Mouse (Mus musculus): ENCODE results near the gene Akap8. TPM values are rescaled to one million over a fixed set of nuclear protein-coding genes. Genes with fewer than 3 reads are reported as not detected.

The Akap8 gene
- polyA plus RNA-seq, 1 experiment from 2014 or later = 62.7 TPM

DNA sequence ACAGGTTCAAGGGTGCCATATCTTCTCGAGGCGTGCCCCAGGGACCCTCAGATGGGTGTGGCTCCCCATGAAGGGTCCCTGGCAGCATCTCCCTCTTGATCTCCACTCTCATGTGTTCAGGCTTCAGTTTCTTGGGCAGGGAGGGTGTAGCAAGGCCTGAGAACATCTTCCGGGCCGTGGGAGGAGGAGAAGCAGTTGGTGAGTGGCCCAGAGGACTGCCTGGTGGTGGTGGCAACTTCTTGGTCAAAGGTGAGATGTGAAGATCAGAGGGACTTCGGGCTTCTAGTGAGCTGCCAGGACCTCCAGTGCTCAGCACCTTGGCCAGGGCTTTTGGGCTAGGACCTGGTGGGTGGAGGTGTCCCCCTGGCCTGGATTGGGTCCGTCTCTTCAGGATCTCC lies 37.9 kb upstream of the Akap8 start:
- peaks cover 14% of the 10 kb centered on the region for H3K4me1 ChIP-seq (ENCODE audit: control insufficient read depth, insufficient read depth, low read length)
- H3K36me3 ChIP-seq (ENCODE audit: control insufficient read depth, insufficient read depth, low read length) = peaks cover 85% of the 10 kb centered on the region
- H3K9ac ChIP-seq (ENCODE audit: low read depth, low read length) = no peak overlapping the region
- no peak overlapping the region for H3K4me2 ChIP-seq (replicated peaks; ENCODE audit: low read depth, low read length)
- no peak overlapping the region for H3K27ac ChIP-seq (ENCODE audit: low read depth, low read length)
- H3K27me3 ChIP-seq (ENCODE audit: control insufficient read depth, insufficient read depth, low read length) = no peaks in the 10 kb centered on the region
- H3K9me3 ChIP-seq (ENCODE audit: control insufficient read depth, low read length) = no peaks in the 10 kb centered on the region
- H3K4me3 ChIP-seq (ENCODE audit: low read length) = no peak overlapping the region
- ATAC-seq (ENCODE audit: low FRiP score, low TSS enrichment) = no peak
- WGBS = 95% methylated on average over 6 of the region's 6 CpGs

DNA sequence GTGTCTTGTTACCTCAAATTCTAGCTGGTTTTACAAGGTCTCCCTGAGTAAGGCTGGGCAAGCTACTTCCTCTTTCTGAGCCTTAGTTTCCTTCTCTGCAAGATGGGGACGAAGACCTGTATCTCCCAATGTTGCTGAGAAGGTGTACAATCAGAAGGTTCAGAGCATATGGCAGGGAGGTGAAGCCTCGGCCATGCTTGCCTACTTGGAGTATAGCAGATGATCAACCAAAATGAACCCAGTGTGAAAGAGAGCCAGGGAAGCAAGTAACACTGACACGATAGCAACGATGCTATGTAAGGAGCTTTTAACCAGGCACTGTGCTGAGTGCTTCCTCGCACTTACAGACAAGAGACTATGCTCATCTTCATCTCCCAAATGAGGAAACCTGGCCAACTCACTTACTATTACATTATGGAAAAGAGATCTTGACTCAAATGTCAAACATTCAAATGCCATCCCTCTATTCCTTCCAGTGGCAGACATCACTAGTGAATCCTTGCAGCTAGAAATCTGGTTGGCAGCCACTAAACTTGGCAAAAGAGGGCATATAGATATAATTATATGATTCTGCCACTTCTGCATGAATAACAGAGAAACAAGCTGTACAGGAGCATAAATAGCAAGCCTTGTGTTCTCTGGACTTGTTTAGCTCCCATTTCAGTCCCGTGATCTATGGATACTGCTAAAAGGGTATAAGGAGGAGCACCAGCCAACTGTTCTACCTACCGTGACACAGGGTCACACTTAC lies 37.3 kb upstream of the Akap8 start:
- H3K36me3 ChIP-seq (ENCODE audit: control insufficient read depth, insufficient read depth, low read length) = peaks cover 91% of the 10 kb centered on the region
- no peak overlapping the region for H3K4me3 ChIP-seq (ENCODE audit: low read length)
- WGBS = 92% methylated on average over 7 of the region's 7 CpGs

DNA sequence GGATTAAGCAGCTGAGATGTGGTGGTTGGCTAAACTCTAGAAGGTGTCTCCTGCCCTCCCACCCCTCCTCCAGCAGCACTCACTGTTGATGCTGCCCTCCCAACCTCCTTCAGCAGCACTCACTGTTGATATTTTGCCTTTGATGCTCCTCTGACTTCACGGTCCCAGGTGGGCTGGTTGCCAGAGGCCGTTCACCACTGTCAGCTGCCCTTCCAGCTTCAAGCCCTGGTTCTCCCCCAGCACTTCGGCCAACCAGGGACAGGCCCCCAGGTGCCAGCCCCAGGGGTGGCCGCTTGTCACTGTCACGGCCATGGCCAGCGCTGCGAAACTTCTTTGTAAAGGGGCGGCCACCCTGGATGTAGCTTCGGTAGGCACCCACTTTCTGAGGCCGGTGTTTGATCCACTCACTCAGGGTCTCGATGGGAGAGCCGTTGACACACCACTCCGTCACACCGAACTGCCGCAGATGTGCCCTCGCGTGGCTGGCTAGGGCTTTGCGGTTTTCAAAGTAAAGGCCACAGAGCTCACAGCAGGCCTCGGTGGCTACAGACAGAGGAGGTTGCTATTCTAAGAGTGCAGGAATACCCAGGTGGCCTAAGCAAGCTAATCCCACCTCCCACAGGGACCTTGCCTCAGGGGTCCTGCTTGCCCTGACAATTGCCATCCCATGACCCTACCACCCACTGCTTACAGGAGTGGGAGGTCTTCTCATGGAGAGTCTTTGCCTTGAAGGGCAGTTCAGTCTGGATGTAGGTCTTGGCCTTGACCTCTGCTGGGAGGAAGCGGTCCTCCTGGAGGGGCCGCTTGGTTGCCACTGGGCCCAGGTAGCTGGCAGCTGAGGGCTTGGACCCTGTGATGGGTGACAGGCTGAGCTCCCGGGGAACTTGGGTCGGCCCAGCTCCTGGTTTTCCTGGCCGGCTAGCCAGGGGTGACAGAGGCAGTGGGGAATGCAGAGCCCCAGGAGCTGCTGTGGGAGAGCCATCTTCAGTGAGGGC lies 36.0 kb upstream of the Akap8 start:
- Histone ChIP-seq H3K27ac (ENCODE audit: low read depth, low read length) (no peak overlapping the region), H3K36me3 (ENCODE audit: control insufficient read depth, insufficient read depth, low read length) (peaks cover 90% of the 10 kb centered on the region), H3K9me3 (ENCODE audit: control insufficient read depth, low read length) (no peaks in the 10 kb centered on the region), H3K27me3 (ENCODE audit: control insufficient read depth, insufficient read depth, low read length) (no peaks in the 10 kb centered on the region), H3K4me1 (ENCODE audit: control insufficient read depth, insufficient read depth, low read length) (no peaks in the 10 kb centered on the region), H3K4me2 (replicated peaks; ENCODE audit: low read depth, low read length) (no peak overlapping the region), H3K4me3 (ENCODE audit: low read length) (no peak overlapping the region), H3K9ac (ENCODE audit: low read depth, low read length) (no peak overlapping the region)
- WGBS = 91% methylated on average over 24 of the region's 24 CpGs
- ATAC-seq (ENCODE audit: low FRiP score, low TSS enrichment) = no peak

More for the DNA sequence above, 37.3 kb upstream of the Akap8 start:
- H3K4me1 ChIP-seq (ENCODE audit: control insufficient read depth, insufficient read depth, low read length) = peaks cover 11% of the 10 kb centered on the region
- H3K27me3 ChIP-seq (ENCODE audit: control insufficient read depth, insufficient read depth, low read length) = no peaks in the 10 kb centered on the region
- H3K9me3 ChIP-seq (ENCODE audit: control insufficient read depth, low read length) = no peaks in the 10 kb centered on the region
- no peak for ATAC-seq (ENCODE audit: low FRiP score, low TSS enrichment)
- H3K4me2 ChIP-seq (replicated peaks; ENCODE audit: low read depth, low read length) = no peak overlapping the region
- H3K27ac ChIP-seq (ENCODE audit: low read depth, low read length) = no peak overlapping the region
- no peak overlapping the region for H3K9ac ChIP-seq (ENCODE audit: low read depth, low read length)

DNA sequence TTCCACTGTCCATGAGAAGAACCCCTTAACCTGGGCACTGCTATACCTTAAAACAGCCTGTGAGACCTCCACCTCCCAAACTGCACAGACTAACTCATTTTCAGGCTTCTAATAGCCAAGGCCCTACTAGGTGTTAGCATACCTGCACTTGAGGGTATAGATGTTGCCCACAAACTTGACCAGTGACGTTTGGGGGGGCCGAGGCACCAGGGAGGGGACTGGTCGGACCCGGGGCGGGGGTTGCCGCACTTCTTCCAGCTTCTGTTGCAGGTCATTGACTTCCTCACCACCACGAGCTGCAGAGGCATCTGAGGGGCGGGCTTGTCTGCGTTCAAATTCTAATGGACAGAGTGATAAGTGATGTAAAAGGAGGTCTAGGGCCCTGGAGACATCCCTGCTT lies 35.2 kb upstream of the Akap8 start:
- Histone ChIP-seq H3K27me3 (ENCODE audit: control insufficient read depth, insufficient read depth, low read length) (no peaks in the 10 kb centered on the region), H3K4me1 (ENCODE audit: control insufficient read depth, insufficient read depth, low read length) (no peaks in the 10 kb centered on the region), H3K4me2 (replicated peaks; ENCODE audit: low read depth, low read length) (no peak overlapping the region), H3K36me3 (ENCODE audit: control insufficient read depth, insufficient read depth, low read length) (peaks cover 82% of the 10 kb centered on the region), H3K4me3 (ENCODE audit: low read length) (no peak overlapping the region), H3K9me3 (ENCODE audit: control insufficient read depth, low read length) (no peaks in the 10 kb centered on the region), H3K27ac (ENCODE audit: low read depth, low read length) (no peak overlapping the region), H3K9ac (ENCODE audit: low read depth, low read length) (no peak overlapping the region)
- ATAC-seq (ENCODE audit: low FRiP score, low TSS enrichment) = no peak
- 88% methylated on average over 9 of the region's 9 CpGs for WGBS

DNA sequence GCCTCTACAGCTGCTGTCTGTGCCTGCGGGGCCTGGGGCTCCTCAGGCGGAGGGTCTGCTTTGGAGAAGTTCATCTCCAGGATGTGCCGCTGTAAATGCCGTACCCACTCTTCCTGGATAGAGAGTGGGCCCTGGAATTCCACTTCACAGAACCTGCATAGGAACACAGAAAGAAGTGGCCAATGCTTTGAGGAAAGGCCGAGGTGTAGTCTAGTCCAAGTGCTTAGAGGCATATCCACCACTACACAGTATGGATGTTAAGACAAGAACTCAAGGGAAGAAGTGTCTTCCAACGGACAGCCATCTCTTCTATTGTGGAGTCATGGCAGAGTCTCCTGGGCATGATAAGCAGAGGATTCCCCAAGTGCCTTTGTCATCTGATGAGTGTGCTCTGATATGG lies 34.0 kb upstream of the Akap8 start:
- H3K4me1 ChIP-seq (ENCODE audit: control insufficient read depth, insufficient read depth, low read length) = no peaks in the 10 kb centered on the region
- WGBS = 91% methylated on average over 6 of the region's 6 CpGs
- H3K27me3 ChIP-seq (ENCODE audit: control insufficient read depth, insufficient read depth, low read length) = no peaks in the 10 kb centered on the region
- no peak overlapping the region for H3K4me3 ChIP-seq (ENCODE audit: low read length)
- H3K36me3 ChIP-seq (ENCODE audit: control insufficient read depth, insufficient read depth, low read length) = peaks cover 71% of the 10 kb centered on the region
- H3K27ac ChIP-seq (ENCODE audit: low read depth, low read length) = no peak overlapping the region
- no peaks in the 10 kb centered on the region for H3K9me3 ChIP-seq (ENCODE audit: control insufficient read depth, low read length)
- H3K9ac ChIP-seq (ENCODE audit: low read depth, low read length) = no peak overlapping the region
- ATAC-seq (ENCODE audit: low FRiP score, low TSS enrichment) = no peak
- H3K4me2 ChIP-seq (replicated peaks; ENCODE audit: low read depth, low read length) = no peak overlapping the region

DNA sequence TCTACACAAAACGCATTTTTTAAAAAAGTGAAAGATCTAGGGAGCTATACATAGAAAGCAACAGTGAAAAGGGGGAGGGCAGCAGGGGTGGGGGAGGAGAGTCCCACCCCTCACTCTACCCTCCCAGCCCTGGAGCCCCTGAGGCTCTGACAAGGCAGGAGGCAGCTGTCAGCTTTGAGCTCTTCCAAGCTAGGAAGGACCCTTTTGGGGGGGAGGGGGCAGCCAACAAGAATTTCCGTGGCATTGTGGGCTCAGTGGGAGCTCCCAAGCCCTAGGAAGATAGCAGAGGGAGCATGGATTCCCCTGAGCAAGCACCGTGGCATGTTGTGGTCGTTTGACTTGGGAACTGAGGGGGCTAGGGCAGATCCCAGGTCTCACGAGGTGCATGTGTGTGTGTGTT lies 33.2 kb upstream of the Akap8 start:
- Histone ChIP-seq H3K4me3 (ENCODE audit: low read length) (no peak overlapping the region), H3K9me3 (ENCODE audit: control insufficient read depth, low read length) (no peaks in the 10 kb centered on the region), H3K9ac (ENCODE audit: low read depth, low read length) (no peak overlapping the region), H3K27me3 (ENCODE audit: control insufficient read depth, insufficient read depth, low read length) (no peaks in the 10 kb centered on the region), H3K36me3 (ENCODE audit: control insufficient read depth, insufficient read depth, low read length) (peaks cover 63% of the 10 kb centered on the region), H3K27ac (ENCODE audit: low read depth, low read length) (no peak overlapping the region), H3K4me2 (replicated peaks; ENCODE audit: low read depth, low read length) (no peak overlapping the region), H3K4me1 (ENCODE audit: control insufficient read depth, insufficient read depth, low read length) (peaks cover 3% of the 10 kb centered on the region; the same call in 1 of the 2 replicates)
- WGBS = 78% methylated on average over 5 of the region's 5 CpGs
- no peak for ATAC-seq (ENCODE audit: low FRiP score, low TSS enrichment)

DNA sequence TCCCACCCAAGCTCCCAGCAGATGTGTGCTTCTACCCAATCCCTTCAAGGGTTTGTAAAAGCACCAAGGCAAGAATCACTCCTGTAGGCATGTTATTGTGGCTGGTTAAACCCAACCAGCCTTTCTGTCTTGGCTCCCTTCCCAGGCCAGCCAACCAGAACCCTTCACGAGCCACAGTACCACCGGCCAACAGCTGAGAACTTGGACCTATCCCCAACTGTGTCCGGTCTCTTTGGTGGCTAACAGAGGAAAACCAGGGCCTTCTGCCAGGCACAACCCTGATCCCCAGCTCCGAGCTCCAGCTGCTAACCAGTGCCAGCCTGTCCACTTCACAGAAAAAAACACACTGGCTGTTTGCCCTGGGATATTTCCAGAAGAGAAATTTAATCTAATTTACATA lies 32.7 kb upstream of the Akap8 start:
- 84% methylated on average over 4 of the region's 4 CpGs for WGBS
- H3K36me3 ChIP-seq (ENCODE audit: control insufficient read depth, insufficient read depth, low read length) = peaks cover 58% of the 10 kb centered on the region
- ATAC-seq (ENCODE audit: low FRiP score, low TSS enrichment) = no peak

DNA sequence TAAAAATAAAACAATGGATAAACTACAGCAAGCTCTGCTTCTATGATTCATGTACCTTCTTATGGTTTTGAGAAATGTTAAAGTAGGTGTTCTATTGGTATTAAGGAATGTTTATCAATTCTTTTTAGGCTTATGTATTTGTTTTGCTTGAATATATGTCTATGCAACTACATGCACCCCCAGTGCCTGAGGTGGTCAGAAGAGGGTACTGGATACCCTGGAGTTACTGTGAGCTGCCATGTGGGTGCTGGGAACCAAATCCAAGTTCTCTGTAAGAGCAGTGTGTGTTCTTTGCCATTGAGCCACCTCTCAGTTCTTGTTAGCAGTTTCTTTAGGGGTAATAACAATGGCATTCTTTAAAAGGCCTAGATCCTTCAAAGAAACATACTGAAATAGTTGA lies 30.7 kb upstream of the Akap8 start:
- no peak for ATAC-seq (ENCODE audit: low FRiP score, low TSS enrichment)
- no peak overlapping the region for H3K4me3 ChIP-seq (ENCODE audit: low read length)
- no peaks in the 10 kb centered on the region for H3K27me3 ChIP-seq (ENCODE audit: control insufficient read depth, insufficient read depth, low read length)
- H3K4me1 ChIP-seq (ENCODE audit: control insufficient read depth, insufficient read depth, low read length) = peaks cover 4% of the 10 kb centered on the region
- no peak overlapping the region for H3K9ac ChIP-seq (ENCODE audit: low read depth, low read length)
- H3K9me3 ChIP-seq (ENCODE audit: control insufficient read depth, low read length) = no peaks in the 10 kb centered on the region
- H3K4me2 ChIP-seq (replicated peaks; ENCODE audit: low read depth, low read length) = no peak overlapping the region
- peaks cover 38% of the 10 kb centered on the region for H3K36me3 ChIP-seq (ENCODE audit: control insufficient read depth, insufficient read depth, low read length)
- H3K27ac ChIP-seq (ENCODE audit: low read depth, low read length) = no peak overlapping the region

More for the DNA sequence above, 32.7 kb upstream of the Akap8 start:
- Histone ChIP-seq H3K4me3 (ENCODE audit: low read length) (no peak overlapping the region), H3K4me1 (ENCODE audit: control insufficient read depth, insufficient read depth, low read length) (peaks cover 4% of the 10 kb centered on the region; the same call in 1 of the 2 replicates), H3K27me3 (ENCODE audit: control insufficient read depth, insufficient read depth, low read length) (no peaks in the 10 kb centered on the region), H3K9ac (ENCODE audit: low read depth, low read length) (no peak overlapping the region), H3K9me3 (ENCODE audit: control insufficient read depth, low read length) (no peaks in the 10 kb centered on the region), H3K27ac (ENCODE audit: low read depth, low read length) (no peak overlapping the region), H3K4me2 (replicated peaks; ENCODE audit: low read depth, low read length) (no peak overlapping the region)

DNA sequence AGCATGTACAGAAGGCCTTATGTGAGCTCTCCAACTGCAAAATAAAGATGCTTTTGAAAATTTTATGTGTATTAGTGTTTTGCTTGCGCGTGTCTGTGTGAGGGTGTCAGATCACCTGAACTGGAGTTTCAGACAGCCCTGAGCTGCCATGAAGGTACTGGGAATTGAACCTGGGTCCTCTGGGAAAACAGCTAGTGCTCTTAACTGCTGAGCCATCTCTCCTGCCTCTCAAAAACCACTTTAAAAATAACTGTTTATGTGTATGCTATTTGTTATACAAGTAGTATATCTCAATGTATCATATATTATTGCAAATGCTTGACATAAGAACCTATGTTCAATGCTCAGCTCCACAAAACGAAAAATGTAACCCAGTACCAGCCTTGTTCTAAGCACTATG lies 30.2 kb upstream of the Akap8 start:
- Histone ChIP-seq H3K27me3 (ENCODE audit: control insufficient read depth, insufficient read depth, low read length) (no peaks in the 10 kb centered on the region), H3K9me3 (ENCODE audit: control insufficient read depth, low read length) (no peaks in the 10 kb centered on the region), H3K4me1 (ENCODE audit: control insufficient read depth, insufficient read depth, low read length) (peaks cover 4% of the 10 kb centered on the region), H3K36me3 (ENCODE audit: control insufficient read depth, insufficient read depth, low read length) (peaks cover 34% of the 10 kb centered on the region), H3K4me3 (ENCODE audit: low read length) (peak overlapping the region; percentile 81; the same call in 1 of the 2 replicates), H3K4me2 (replicated peaks; ENCODE audit: low read depth, low read length) (peak overlapping the region; percentile 70), H3K27ac (ENCODE audit: low read depth, low read length) (no peak overlapping the region), H3K9ac (ENCODE audit: low read depth, low read length) (no peak overlapping the region)
- ATAC-seq (ENCODE audit: low FRiP score, low TSS enrichment) = no peak
- 77% methylated on average over 3 of the region's 3 CpGs for whole genome bisulfite sequencing
